Mouse (Mus musculus) limb, embryonic 13.5 days (tissue): ENCODE measurements at regions not wholly inside any gene's neighbourhood (a gene's known extent, or its start where the extent isn't known, plus 50 kb on each side); places are given as distances from the start of the nearest gene placed in this dataset.
A peak's percentile ranks its signal among the peaks of the same experiment; 100 is the strongest.

Experiments
- ATAC-seq: fragments of 200-750 bp; cut with Nextera tagmentation; 2 replicates; pipeline ENCODE4 v1.8.0; 2017; ENCODE audit warnings: low read depth, moderate number of reproducible peaks, moderate TSS enrichment; ENCODE audit not compliant: low FRiP score
- H3K27ac ChIP-seq: fragments of 300-500 bp; sonication (generic); 2 replicates; pipeline ENCODE4 v1.5.1; 2015; ENCODE audit warnings: inconsistent platforms, mild to moderate bottlenecking, moderate library complexity
- H3K27me3 ChIP-seq: fragments of 300-500 bp; sonication (generic); 2 replicates; pipeline ENCODE4 v1.6.1; 2015; ENCODE audit warnings: mild to moderate bottlenecking, inconsistent platforms
- H3K36me3 ChIP-seq: fragments of 300-500 bp; sonication (generic); 2 replicates; pipeline ENCODE4 v1.6.1; 2015; ENCODE audit warnings: inconsistent platforms, mild to moderate bottlenecking, moderate library complexity
- H3K4me1 ChIP-seq: fragments of 300-500 bp; sonication (generic); 2 replicates; pipeline ENCODE4 v1.6.1; 2015; ENCODE audit warnings: inconsistent platforms
- H3K4me2 ChIP-seq: fragments of 300-500 bp; sonication (generic); replicated peaks from 2 replicates; pipeline ENCODE4 v1.6.1; 2015; ENCODE audit warnings: inconsistent platforms, mild to moderate bottlenecking, moderate library complexity
- H3K4me3 ChIP-seq: fragments of 300-500 bp; sonication (generic); 2 replicates; pipeline ENCODE4 v1.5.1; 2015; ENCODE audit warnings: moderate library complexity, mild to moderate bottlenecking, inconsistent platforms
- H3K9ac ChIP-seq: fragments of 300-500 bp; sonication (generic); 2 replicates; pipeline ENCODE4 v1.6.1; 2015; ENCODE audit warnings: mild to moderate bottlenecking, inconsistent platforms
- H3K9me3 ChIP-seq: fragments of 300-500 bp; sonication (generic); 2 replicates; pipeline ENCODE4 v1.6.1; 2016; ENCODE audit warnings: inconsistent platforms
- WGBS: fragments of 180-500 bp; shearing (Covaris S2); methylation state at CpG from one replicate; pipeline ENCODE4 v1.1.7; 2015; 5-methylcytosine and 5-hydroxymethylcytosine counted together

DNA sequence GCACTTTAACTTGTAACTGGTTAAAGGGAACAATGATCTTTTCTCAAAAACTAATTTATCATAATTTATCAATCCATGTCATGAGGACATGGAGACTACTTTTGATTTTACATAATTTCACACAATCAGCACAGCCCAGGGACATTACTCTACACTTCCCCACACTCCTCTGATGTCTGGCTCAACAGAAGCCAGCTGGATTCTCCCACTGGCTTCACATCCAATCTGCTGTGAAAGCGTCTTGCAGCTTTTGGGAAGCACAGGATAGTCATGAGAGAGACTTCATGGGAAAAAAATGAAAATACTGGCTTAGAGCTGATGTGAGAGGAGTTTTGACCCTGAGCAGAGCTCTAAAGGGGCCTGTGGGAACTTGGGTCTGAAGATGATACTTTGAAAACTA lies 61.7 kb upstream of the Hrasls start:
- Histone ChIP-seq H3K9ac (no peak overlapping the region), H3K27me3 (no peaks in the 10 kb centered on the region), H3K9me3 (no peaks in the 10 kb centered on the region), H3K4me3 (no peak overlapping the region), H3K4me1 (no peaks in the 10 kb centered on the region), H3K4me2 (no peak overlapping the region), H3K36me3 (no peaks in the 10 kb centered on the region), H3K27ac (no peak overlapping the region)
- WGBS = 86% methylated on average over 1 of the region's 1 CpGs
- ATAC-seq = no peak

- Histone ChIP-seq H3K27me3 (no peaks in the 10 kb centered on the region), H3K4me1 (no peaks in the 10 kb centered on the region), H3K9ac (no peak overlapping the region), H3K4me2 (no peak overlapping the region), H3K27ac (no peak overlapping the region), H3K9me3 (no peaks in the 10 kb centered on the region), H3K36me3 (no peaks in the 10 kb centered on the region), H3K4me3 (no peak overlapping the region)
- ATAC-seq = no peak
- WGBS = 86% methylated on average over 4 of the region's 4 CpGs
Measured at GRCm38 (mm10) chr16:29119217-29119616, 90.3 kb upstream of the Hrasls start.

DNA sequence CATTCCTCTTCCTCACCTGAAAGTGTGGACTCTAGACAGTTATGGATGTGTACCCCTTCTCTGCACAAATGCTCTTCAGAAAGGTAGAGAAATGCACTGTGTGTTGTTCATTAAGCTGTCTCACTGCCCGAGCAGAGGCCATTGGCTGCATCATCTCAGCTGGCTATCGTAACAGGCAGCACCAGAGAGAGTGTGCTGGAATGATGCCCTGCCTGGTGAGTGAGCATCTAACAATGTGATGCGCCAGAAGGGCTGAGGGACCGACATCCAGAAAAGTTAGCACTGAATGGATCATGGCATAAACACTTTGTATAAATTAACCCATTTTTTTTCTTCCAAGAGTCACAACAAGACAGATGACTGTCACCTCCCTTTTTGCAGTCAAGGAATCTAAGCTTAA lies 112.7 kb upstream of the Hrasls start:
- no peaks in the 10 kb centered on the region for H3K4me1 ChIP-seq
- H3K9ac ChIP-seq = no peak overlapping the region
- no peak overlapping the region for H3K27ac ChIP-seq
- H3K4me3 ChIP-seq = no peak overlapping the region
- H3K36me3 ChIP-seq = no peaks in the 10 kb centered on the region
- no peak for ATAC-seq
- no peak overlapping the region for H3K4me2 ChIP-seq
- H3K27me3 ChIP-seq = no peaks in the 10 kb centered on the region
- WGBS = 86% methylated on average over 4 of the region's 4 CpGs
- no peaks in the 10 kb centered on the region for H3K9me3 ChIP-seq

DNA sequence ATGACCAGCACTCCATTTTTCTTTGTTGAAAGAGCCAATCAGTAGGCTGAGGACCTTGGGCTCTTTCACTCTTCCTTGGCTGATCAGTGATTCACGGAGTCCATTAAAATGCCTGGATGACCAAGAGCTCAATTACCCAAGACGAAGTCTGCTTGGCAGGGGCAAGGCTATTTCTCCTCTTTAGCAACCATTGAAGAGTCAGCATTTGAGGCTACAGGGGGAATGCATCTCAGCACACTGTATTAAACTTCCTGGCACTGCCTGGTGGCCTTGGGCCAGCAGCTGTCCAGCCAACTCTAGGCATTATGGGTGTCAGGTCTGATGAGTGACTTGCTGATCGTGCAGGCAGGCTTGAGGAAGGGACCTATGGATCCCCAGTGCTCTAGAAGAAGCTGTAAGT lies 136.5 kb upstream of the Mb21d2 start:
- H3K4me1 ChIP-seq = peaks cover 8% of the 10 kb centered on the region; the same call in 1 of the 2 replicates
- H3K9me3 ChIP-seq = no peaks in the 10 kb centered on the region
- H3K4me3 ChIP-seq = no peak overlapping the region
- H3K27ac ChIP-seq = no peak overlapping the region
- no peak overlapping the region for H3K4me2 ChIP-seq
- H3K9ac ChIP-seq = no peak overlapping the region
- no peaks in the 10 kb centered on the region for H3K27me3 ChIP-seq
- ATAC-seq = no peak
- no peaks in the 10 kb centered on the region for H3K36me3 ChIP-seq
- WGBS = 80% methylated on average over 3 of the region's 3 CpGs

GRCm38 (mm10) chr16:29065097-29065785 lies 135.8 kb upstream of the Mb21d2 start:
- ATAC-seq = no peak; the same call in 1 of the 2 replicates
- 86% methylated on average over 4 of the region's 4 CpGs for whole genome bisulfite sequencing
- H3K4me3 ChIP-seq = no peak overlapping the region
- H3K36me3 ChIP-seq = no peaks in the 10 kb centered on the region
- H3K9me3 ChIP-seq = no peaks in the 10 kb centered on the region
- H3K27ac ChIP-seq = no peak overlapping the region
- H3K9ac ChIP-seq = no peak overlapping the region
- no peaks in the 10 kb centered on the region for H3K27me3 ChIP-seq
- no peak overlapping the region for H3K4me2 ChIP-seq
- peaks cover 13% of the 10 kb centered on the region; the same call in 1 of the 2 replicates for H3K4me1 ChIP-seq

DNA sequence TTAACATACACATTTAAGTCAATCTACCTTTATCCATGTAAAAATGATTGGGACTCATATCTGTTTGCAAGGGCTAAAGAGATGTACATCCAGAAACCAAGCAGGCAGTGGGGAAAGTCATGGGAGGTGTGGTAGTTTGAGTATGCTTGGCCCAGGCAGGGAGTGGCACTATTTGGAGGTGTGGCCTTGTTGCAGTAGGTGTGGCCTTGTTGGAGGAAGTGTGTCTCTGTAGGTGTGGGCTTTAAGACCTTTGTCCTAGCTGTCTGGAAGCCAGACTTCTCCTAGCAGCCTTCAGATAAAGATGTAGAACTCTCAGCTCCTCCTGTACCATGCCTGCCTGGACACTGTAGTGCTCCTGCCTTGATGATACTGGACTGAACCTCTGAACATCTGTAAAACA lies 133.9 kb upstream of the Mb21d2 start:
- Histone ChIP-seq H3K4me2 (no peak overlapping the region), H3K9ac (no peak overlapping the region), H3K9me3 (no peaks in the 10 kb centered on the region), H3K36me3 (no peaks in the 10 kb centered on the region), H3K27me3 (no peaks in the 10 kb centered on the region), H3K27ac (no peak overlapping the region), H3K4me1 (peaks cover 13% of the 10 kb centered on the region; the same call in 1 of the 2 replicates), H3K4me3 (no peak overlapping the region)
- ATAC-seq = no peak

- WGBS = 81% methylated on average over 5 of the region's 5 CpGs
- no peak for ATAC-seq
- H3K36me3 ChIP-seq = no peaks in the 10 kb centered on the region
- H3K9ac ChIP-seq = no peak overlapping the region
- peaks cover 8% of the 10 kb centered on the region; the same call in 1 of the 2 replicates for H3K4me1 ChIP-seq
- no peak overlapping the region for H3K4me2 ChIP-seq
- H3K4me3 ChIP-seq = no peak overlapping the region
- no peaks in the 10 kb centered on the region for H3K27me3 ChIP-seq
- no peak overlapping the region for H3K27ac ChIP-seq
- no peaks in the 10 kb centered on the region for H3K9me3 ChIP-seq
Measured at GRCm38 (mm10) chr16:29057076-29057475, 127.6 kb upstream of the Mb21d2 start.

GRCm38 (mm10) chr16:29054423-29054822 lies 125.0 kb upstream of the Mb21d2 start:
- Histone ChIP-seq H3K27ac (no peak overlapping the region), H3K27me3 (0 out of 2 replicates have a peak, but pooled peaks cover 2% of the 10 kb centered on the region), H3K36me3 (no peaks in the 10 kb centered on the region), H3K4me1 (no peaks in the 10 kb centered on the region), H3K4me3 (no peak overlapping the region), H3K4me2 (no peak overlapping the region), H3K9ac (no peak overlapping the region), H3K9me3 (no peaks in the 10 kb centered on the region)
- ATAC-seq = no peak; the same call in 1 of the 2 replicates
- WGBS = 56% methylated on average over 8 of the region's 8 CpGs

DNA sequence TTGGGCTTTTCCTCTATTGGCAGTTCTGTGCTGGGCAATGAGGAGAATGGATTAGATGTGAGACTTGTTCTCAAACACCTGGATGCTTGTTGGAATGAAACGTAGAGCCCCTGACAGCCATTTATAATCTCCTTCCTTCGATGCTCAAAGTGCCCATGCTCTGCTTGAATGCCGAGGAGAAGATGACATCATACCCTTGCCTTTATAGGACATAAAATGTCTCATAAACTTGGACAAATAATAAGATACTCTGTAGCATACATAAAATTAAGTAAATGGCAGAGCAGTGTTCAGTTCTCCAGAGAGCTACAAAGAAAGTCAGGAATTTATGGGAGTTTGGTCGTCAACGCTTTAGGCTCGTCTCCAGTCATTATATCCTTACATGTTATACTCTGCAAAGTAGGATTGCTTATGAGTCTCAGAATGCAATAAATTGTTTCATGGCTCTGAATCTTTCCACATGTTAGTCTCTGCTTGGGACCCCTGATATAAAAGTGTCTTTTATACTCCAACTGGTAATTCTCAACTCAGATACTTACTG lies 117.0 kb upstream of the Mb21d2 start:
- Histone ChIP-seq H3K27me3 (0 out of 2 replicates have a peak, but pooled peaks cover 2% of the 10 kb centered on the region), H3K9ac (no peak overlapping the region), H3K27ac (no peak overlapping the region), H3K36me3 (no peaks in the 10 kb centered on the region), H3K9me3 (no peaks in the 10 kb centered on the region), H3K4me1 (peaks cover 6% of the 10 kb centered on the region), H3K4me2 (no peak overlapping the region), H3K4me3 (no peak overlapping the region)
- 23% methylated on average over 6 of the region's 6 CpGs for WGBS
- ATAC-seq = peak; percentile 97

DNA sequence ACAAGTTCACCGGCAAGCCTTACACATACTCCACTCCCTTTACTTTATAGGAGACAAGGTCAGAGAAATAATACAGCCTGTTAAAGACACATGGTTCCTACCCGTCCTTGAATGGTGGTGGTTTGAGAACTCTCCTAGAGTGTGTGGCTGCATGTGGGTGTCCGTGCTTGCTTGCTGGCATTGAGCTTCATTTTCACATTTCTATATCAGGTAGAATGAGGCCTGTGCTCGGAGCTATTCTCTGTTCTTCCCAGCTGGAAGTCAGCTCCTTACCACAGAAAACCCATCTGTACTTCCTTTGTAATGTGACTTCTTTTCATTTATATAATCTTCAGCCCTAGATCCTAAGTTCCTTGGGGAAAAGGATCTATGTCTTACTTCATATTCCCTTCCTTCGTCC lies 106.0 kb upstream of the Mb21d2 start:
- WGBS = 84% methylated on average over 5 of the region's 5 CpGs
- Histone ChIP-seq H3K4me2 (no peak overlapping the region), H3K4me1 (no peaks in the 10 kb centered on the region), H3K27ac (no peak overlapping the region), H3K36me3 (no peaks in the 10 kb centered on the region), H3K4me3 (no peak overlapping the region), H3K27me3 (peaks cover 8% of the 10 kb centered on the region), H3K9me3 (no peaks in the 10 kb centered on the region), H3K9ac (no peak overlapping the region)
- ATAC-seq = no peak

DNA sequence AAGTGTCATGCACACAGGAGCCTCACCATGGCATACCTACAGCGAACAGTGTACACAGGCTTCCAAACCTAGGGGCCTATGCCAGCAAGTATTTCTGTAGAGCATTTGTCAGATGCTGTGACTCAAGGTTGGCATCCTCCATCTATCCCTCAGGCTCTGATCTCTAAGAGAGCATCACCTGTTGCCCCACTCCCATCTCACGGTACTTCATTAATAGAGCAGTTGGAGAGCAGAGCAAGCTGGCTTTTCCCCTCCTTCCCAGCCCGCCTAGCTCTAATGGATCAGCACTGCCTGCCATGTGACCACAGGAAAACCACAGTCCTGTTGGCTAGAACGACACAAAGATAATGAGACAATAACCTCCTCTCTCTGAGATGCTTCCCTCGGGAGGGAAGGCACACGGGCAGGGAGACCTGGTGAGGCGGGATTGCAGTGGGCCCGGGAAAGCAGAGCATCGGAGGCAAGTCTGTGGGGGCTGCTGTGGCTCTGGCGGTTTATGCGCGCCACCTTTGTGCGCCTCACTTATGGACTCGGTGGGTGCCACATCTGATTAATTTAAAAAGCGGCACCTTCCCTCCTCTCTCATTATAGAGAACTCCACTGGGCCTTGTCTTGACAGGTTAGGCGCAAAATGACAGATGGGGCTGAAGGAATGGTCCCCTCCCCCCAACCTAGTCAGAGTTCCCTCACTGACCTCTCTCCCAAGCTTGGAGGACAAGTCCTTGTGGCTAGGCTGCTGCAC lies 104.8 kb upstream of the Mb21d2 start:
- no peak overlapping the region for H3K4me2 ChIP-seq
- no peaks in the 10 kb centered on the region for H3K36me3 ChIP-seq
- no peak overlapping the region for H3K27ac ChIP-seq
- no peaks in the 10 kb centered on the region for H3K4me1 ChIP-seq
- 46% methylated on average over 16 of the region's 16 CpGs for WGBS
- H3K9me3 ChIP-seq = no peaks in the 10 kb centered on the region
- H3K9ac ChIP-seq = no peak overlapping the region
- H3K4me3 ChIP-seq = no peak overlapping the region
- no peak for ATAC-seq
- peaks cover 8% of the 10 kb centered on the region for H3K27me3 ChIP-seq

DNA sequence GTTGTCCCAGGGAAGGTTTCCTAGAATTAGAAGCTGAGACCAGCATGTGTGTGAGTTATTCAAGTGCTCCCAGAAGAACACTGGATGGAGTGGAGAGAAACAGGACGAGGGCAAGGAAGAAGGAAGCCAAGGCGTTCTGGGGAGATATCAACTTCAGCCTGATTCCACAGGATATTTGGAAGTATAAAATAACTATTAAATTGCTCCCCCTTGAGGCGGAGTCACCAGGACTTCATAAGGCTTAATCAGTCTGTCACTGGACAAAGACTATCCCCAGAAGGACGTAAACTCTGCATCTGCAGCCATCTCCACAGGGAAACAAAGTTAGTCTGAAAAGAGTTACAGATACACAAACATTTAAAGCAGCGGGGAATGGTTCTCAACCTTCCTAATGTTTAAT lies 103.9 kb upstream of the Mb21d2 start:
- H3K4me1 ChIP-seq = no peaks in the 10 kb centered on the region
- no peak overlapping the region for H3K4me2 ChIP-seq
- H3K9me3 ChIP-seq = no peaks in the 10 kb centered on the region
- ATAC-seq = no peak
- H3K27me3 ChIP-seq = peaks cover 8% of the 10 kb centered on the region
- no peak overlapping the region for H3K9ac ChIP-seq
- no peak overlapping the region for H3K4me3 ChIP-seq
- 65% methylated on average over 5 of the region's 5 CpGs for WGBS
- no peaks in the 10 kb centered on the region for H3K36me3 ChIP-seq
- H3K27ac ChIP-seq = no peak overlapping the region
